Mouse (Mus musculus) CD4-positive helper T cell, adult 2 months (primary cell): ENCODE measurements around the gene Csgalnact2.

ENCODE experiments used
- DNase-seq: peaks from one replicate; pipeline ENCODE4 v3.0.0-alpha.2; 2012; ENCODE audit warnings: low read depth, missing footprints, low spot score

Csgalnact2 gene

DNA sequence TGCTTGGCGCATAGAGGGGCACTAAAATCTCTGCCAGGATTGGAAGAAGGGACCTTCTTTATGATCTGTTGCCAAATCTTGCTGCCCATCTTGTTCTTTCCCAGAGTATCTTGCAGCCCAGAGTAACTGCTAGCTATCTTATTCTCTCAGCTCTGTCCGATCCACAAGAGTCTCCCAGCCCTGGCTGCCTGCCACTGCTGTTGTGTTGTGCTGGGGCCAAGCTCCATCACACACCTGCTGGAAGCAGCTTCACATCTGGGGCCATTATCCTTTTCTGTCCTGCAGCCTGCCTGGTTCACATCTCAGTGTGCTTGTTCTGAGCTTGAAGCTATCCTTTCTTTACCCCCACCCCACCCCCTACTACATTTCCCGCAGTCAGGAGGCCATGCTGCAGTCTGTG, 62.7 kb downstream of the Csgalnact2 start:
- no peak for DNase-seq

DNA sequence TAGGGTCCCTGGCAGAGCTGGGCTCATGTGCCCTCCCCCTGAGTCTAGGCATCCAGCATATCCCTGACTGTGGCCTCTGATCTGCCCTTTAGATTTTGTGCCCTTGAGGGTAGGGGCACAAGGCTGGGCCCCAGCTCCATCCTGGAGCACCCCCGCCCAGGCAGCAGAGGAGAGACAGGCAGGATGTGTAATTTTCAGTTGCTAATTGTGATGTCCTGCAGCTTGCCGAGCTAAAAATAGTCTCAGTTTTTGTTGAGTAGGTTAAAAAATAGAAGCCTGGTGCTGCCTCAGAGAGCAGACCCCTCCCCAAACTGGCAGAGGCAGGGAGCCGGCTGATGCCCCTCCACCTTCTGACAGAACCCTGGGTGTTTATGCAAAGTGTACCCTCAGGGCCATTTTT, 64.8 kb downstream of the Csgalnact2 start:
- no peak for DNase-seq

DNA sequence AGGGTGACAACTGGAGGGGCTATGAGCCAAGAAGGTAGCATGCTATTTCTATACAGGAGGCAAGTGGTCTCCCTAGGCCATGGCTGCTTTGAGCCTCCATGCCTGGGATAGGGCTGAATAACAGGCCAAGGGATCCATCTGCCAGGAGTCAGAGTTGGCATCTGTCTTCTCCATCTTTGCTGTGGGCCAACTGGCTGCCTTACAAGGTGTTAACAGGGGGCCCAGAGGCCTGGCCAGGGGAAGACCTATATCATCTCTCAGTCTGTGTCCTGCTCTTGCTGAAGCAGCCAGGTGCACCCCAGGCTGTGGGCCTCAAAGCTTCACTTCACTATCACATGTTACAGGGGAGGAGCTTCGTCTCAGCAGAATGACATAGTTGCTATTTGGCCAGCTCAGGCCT, 66.8 kb downstream of the Csgalnact2 start:
- DNase-seq = no peak

DNA sequence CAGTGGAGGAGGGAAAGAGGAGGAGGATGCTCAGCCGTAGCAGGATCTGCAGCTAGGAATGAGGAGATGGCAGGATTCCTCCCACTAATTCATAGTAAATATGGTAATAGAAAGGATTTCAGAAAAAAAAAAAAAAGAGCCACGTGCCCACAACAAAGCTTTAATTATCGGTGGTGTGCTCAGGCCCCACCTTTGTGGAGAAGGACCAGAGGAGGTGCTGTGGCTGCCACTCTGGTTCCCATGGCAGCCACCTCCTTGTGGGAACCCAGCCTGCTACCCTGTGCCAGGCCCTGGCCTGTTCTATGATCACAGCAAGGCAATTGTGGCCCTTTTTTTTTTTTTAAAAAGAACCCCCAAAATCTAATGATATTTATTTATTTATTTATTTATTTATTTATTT, 67.5 kb downstream of the Csgalnact2 start:
- DNase-seq = no peak

DNA sequence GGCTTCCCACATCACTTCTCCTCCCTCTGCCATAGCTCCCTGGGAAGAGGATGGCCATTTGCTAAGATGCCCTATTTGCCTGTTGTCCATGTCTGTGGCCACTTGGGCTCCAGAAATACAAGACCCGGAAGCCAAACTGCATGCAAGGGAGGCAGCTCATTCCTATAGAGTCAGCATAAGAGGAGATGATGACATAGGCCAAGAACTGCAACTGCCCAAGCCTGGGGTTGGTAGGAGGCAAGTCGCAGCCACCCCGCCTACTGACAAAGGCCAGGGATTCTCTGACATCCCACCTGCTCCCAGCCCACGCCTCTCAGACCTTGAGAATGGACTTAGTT, 68.0 kb downstream of the Csgalnact2 start:
- no peak for DNase-seq

DNA sequence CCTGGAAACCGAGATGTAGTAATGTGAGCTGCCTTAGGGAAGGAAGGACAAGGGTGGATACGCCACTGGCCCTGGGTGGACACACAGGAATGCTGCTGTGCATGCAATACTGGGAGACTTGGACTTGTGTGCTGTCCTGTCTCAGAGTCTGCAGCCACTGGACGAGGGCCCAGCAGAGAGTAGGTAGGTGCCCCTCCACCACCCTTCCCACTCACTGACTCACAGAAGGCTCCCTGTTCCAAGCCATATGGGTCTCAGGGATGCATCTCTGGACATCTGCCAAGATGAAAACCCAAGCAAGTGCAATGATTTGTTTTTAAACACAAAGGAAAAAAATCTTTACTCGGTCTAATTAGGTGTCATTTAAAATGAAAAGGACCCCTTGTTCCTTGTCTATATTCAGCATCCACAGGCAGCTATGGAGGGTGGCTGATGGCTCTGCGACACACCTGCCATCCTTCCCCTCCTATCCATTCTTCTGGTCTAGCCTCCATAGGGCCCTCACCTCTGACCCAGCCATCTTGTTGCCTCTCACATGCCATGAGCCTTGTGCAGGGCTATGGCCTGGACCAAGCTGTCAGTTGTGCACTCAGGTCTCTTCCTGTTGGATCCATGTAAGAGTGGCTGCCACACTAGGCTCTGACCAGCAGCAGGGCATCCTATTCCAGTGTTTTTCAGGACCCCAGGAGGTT, 68.5 kb downstream of the Csgalnact2 start:
- no peak for DNase-seq

DNA sequence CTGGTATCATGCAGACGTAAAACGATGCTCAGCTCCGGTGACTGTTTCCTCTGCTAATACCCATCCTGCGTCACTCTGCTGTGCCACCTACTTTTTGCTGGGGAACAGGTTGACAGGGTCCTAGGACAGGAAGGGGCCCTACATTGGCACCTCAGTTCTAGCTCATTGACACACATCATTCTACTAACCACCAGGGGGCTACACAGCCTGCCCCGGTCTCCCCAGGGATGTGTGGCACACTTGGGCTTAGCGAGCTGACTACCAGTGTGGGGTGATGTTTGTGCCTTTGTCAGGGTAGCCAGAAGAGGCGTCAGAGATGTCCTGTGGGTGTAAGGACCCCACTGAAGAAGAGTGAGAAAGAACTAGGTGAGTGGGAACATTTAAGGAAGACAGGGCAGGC, 71.2 kb downstream of the Csgalnact2 start:
- peak; percentile 11 for DNase-seq

DNA sequence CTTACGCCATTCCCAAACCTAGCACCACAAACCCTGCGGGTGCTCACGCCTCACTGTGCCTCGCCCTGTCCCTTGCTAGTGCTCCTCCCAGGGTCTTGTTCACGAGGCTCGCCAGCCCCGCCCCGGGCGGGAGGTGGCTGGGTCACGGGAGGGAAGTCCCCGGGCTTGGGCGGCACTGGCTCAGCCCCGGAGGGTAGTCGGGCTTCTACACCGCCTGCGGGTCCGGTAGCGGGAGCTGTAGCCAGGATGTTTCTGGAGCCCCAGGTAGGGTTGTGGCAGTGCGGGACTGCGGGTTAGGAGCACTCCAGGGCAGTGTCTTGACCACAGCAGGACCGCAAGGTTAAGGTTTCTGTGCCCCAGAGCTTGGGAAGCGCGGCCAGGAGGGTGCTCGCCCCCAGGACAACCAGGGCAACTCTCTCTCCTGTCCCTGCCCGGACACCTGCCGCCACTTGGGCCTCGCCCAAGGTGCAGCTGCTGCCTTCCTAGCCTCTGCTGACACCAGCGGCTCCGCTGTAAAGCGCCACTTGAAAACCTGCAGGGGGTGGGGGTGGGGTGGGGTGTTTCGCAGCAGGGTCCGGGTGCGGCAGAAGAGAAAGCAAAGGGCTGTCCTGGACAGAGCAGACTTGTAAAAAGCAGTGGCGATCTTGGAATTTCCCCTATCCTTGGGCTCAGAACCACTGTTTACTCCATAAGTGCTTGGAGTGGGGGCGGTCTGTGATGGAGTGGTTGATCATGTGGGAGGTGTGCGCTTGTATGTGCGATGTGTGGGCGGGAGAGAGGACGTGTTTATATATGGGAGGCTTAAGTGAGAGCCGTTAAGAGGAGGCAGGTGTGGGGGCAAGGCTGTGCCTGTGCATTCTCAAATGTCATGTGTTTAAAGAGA, 72.5 kb downstream of the Csgalnact2 start:
- peak; percentile 57 for DNase-seq

DNA sequence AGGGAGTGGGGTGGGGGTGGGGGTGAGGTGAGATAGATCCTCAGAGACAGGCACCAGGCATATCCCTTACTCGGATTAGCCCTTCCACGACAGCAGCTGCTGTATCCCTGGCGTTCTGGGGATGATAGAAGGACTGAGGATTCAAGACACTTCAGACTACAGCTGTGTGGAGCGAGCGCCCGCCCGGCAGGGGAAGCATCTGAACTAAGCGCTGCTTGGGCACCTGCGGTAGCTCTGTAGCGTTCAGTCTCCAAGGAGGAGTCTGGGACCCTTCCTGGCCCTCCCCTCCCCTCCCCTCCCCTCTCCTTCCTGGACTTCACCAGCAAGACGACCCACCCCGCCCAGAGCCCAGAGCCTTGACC, 73.1 kb downstream of the Csgalnact2 start:
- DNase-seq = no peak

DNA sequence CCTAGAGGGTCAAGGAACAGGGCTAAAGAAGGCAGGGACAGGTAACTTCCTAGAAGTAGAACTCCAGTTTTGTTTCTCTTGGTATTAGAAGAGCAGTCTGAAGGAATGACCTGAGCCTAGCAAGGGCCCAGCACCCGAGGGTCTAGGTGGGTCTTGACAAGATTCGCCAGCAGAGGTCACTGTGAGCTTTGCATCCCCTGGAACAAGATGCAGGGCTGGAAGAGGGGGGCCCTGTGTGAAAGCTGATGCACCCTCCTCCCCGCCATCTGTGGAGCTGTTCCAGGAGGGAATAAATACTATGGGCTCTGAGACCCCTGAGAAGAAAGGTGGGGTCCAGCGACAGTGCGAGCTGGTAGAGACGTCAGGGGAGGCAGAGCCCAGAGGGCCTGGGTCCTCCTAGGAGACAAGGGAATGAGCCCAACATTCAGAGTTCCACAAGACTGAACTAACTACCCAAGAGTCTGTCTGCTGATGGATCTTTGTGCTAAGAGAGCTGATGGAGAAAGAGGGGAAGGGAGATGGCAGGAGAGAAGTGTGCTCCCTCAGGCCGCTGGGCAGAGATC, 73.9 kb downstream of the Csgalnact2 start:
- DNase-seq = peak; percentile 42

DNA sequence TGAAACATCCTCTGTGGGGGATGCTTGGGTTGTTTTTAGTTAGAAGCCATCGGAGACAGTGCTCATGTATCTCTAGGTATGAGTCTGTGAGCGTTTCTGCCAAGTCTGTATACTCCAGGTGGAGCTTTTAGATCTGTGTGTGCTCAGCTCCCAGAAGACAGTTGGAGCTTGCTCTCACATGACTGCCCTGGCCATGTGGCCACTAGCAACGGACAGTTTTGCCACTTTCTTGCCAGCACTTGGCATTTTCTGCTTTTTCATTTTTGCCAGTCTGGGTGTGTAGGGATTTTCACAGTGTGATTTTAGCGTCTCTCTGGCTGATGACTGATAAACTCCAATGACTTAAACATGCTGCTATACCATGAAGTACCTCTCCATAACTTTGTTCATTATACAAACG, 75.7 kb downstream of the Csgalnact2 start:
- no peak for DNase-seq

DNA sequence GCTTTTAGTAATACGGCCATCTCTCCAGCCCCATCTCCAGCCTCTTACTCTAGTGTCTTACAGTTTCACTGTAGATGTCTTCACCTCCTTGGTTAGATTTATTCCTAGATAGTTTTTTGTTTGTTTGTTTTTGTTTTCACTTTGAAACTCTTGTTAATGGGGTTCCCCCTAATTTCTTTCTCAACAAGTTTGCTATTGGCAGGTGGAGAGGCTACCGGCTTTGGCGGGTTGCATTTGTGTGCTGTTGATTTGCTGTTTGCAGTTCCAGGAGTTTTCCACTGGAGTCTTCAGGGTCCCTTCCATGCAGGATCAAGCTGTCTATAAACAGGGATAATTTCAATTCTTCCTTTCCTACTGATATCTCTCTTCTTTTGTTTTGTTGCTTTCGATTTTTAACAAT, 77.7 kb downstream of the Csgalnact2 start:
- no peak for DNase-seq
